Mouse (Mus musculus): ENCODE data around the gene Pygb.

The Pygb gene

GRCm38 (mm10) chr2:150793320-150793719, 6.8 kb downstream of the Pygb start:
- no peak for DNase-seq (ENCODE audit: low spot score)

GRCm38 (mm10) chr2:150798084-150798483, 11.5 kb downstream of the Pygb start:
- DNase-seq (ENCODE audit: low spot score) = no peak

- no peak for DNase-seq (ENCODE audit: low spot score)
These were observed 14.1 kb downstream of the Pygb start for GRCm38 (mm10) chr2:150800616-150801015.

GRCm38 (mm10) chr2:150803035-150803434, 16.5 kb downstream of the Pygb start:
- DNase-seq (ENCODE audit: low spot score) = no peak

GRCm38 (mm10) chr2:150808381-150808780, 21.8 kb downstream of the Pygb start:
- no peak for DNase-seq (ENCODE audit: low spot score)

- no peak for DNase-seq (ENCODE audit: low spot score)
These were observed 22.3 kb downstream of the Pygb start for GRCm38 (mm10) chr2:150808812-150809211.

GRCm38 (mm10) chr2:150810603-150811002, 24.1 kb downstream of the Pygb start:
- DNase-seq (ENCODE audit: low spot score) = no peak

- no peak for DNase-seq (ENCODE audit: low spot score)
These were observed 26.3 kb downstream of the Pygb start for GRCm38 (mm10) chr2:150812816-150813215.

- DNase-seq (ENCODE audit: low spot score) = no peak
These were observed 30.3 kb downstream of the Pygb start for GRCm38 (mm10) chr2:150816676-150817402.

GRCm38 (mm10) chr2:150818742-150819141, 32.2 kb downstream of the Pygb start:
- no peak for DNase-seq (ENCODE audit: low spot score)

- no peak for DNase-seq (ENCODE audit: low spot score)
These were observed 34.2 kb downstream of the Pygb start for GRCm38 (mm10) chr2:150820720-150821119.

GRCm38 (mm10) chr2:150822987-150823386, 36.5 kb downstream of the Pygb start:
- no peak for DNase-seq (ENCODE audit: low spot score)

GRCm38 (mm10) chr2:150826426-150826825, 39.9 kb downstream of the Pygb start:
- peak; percentile 24 for DNase-seq (ENCODE audit: low spot score)

- DNase-seq (ENCODE audit: low spot score) = no peak
These were observed 41.6 kb downstream of the Pygb start for GRCm38 (mm10) chr2:150828164-150828563.

- no peak for DNase-seq (ENCODE audit: low spot score)
These were observed 42.1 kb downstream of the Pygb start for GRCm38 (mm10) chr2:150828654-150829053.

- DNase-seq (ENCODE audit: low spot score) = no peak
These were observed 43.5 kb downstream of the Pygb start for GRCm38 (mm10) chr2:150830011-150830410.

GRCm38 (mm10) chr2:150830911-150831441, 44.4 kb downstream of the Pygb start:
- no peak for DNase-seq (ENCODE audit: low spot score)

- no peak for DNase-seq (ENCODE audit: low spot score)
These were observed 45.5 kb downstream of the Pygb start for GRCm38 (mm10) chr2:150832029-150832428.

GRCm38 (mm10) chr2:150834616-150835015, 48.1 kb downstream of the Pygb start:
- no peak for DNase-seq (ENCODE audit: low spot score)

- DNase-seq (ENCODE audit: low spot score) = no peak
These were observed 49.4 kb downstream of the Pygb start for GRCm38 (mm10) chr2:150835975-150836374.

- no peak for DNase-seq (ENCODE audit: low spot score)
These were observed 50.4 kb downstream of the Pygb start for GRCm38 (mm10) chr2:150836906-150837305.

GRCm38 (mm10) chr2:150837781-150838180, 51.2 kb downstream of the Pygb start:
- DNase-seq (ENCODE audit: low spot score) = no peak

GRCm38 (mm10) chr2:150839686-150840471, 53.3 kb downstream of the Pygb start:
- no peak for DNase-seq (ENCODE audit: low spot score)
